Mouse (Mus musculus) kidney, embryonic 16.5 days (tissue): ENCODE measurements around the gene Itpr1. TPM values are rescaled to one million over a fixed set of nuclear protein-coding genes. Genes with fewer than 3 reads are reported as not detected.
A peak's percentile ranks its signal among the peaks of the same experiment; 100 is the strongest.

Experiments used
- ATAC-seq: fragments of 200-750 bp; cut with Nextera tagmentation; 2 replicates; pipeline ENCODE4 v1.8.0; 2017; ENCODE audit warnings: moderate TSS enrichment; ENCODE audit not compliant: low FRiP score, low TSS enrichment
- H3K27ac ChIP-seq: fragments of 300-500 bp; sonication (generic); 2 replicates; pipeline ENCODE4 v1.5.1; 2014; ENCODE audit warnings: low read length
- H3K27me3 ChIP-seq: fragments of 300-500 bp; sonication (generic); 2 replicates; pipeline ENCODE4 v1.6.1; 2014; ENCODE audit warnings: low read length, control low read depth, mixed read lengths; ENCODE audit not compliant: insufficient read depth
- H3K36me3 ChIP-seq: fragments of 300-500 bp; sonication (generic); 2 replicates; pipeline ENCODE4 v1.6.1; 2014; ENCODE audit warnings: low read length, control low read depth, mixed read lengths; ENCODE audit not compliant: insufficient read depth
- H3K4me1 ChIP-seq: fragments of 300-500 bp; sonication (generic); 2 replicates; pipeline ENCODE4 v1.6.1; 2014; ENCODE audit warnings: low read length, control low read depth, mixed read lengths; ENCODE audit not compliant: insufficient read depth
- H3K4me2 ChIP-seq: fragments of 300-500 bp; sonication (generic); replicated peaks from 2 replicates; pipeline ENCODE4 v1.6.1; 2014; ENCODE audit warnings: low read depth, low read length
- H3K4me3 ChIP-seq: fragments of 300-500 bp; sonication (generic); 2 replicates; pipeline ENCODE4 v1.5.1; 2014; ENCODE audit warnings: mild to moderate bottlenecking, low read length
- H3K9ac ChIP-seq: fragments of 300-500 bp; sonication (generic); replicated peaks from 2 replicates; pipeline ENCODE4 v1.6.1; 2014; ENCODE audit warnings: low read length
- H3K9me3 ChIP-seq: fragments of 300-500 bp; sonication (generic); 2 replicates; pipeline ENCODE4 v1.6.1; 2016; ENCODE audit warnings: low read length, control low read depth
- WGBS: fragments of 180-500 bp; shearing (Covaris S2); extraction: QIAGEN DNeasy Blood & Tissue Kit; methylation state at CpG from one replicate; pipeline ENCODE4 v1.1.7; 2014; 5-methylcytosine and 5-hydroxymethylcytosine counted together
- polyA plus RNA-seq: library from polyadenylated mRNA; unstranded; fragments of >200 nt; fragmentation: Nextera tagmentation; extraction: Ambion mirVana; gene quantifications from 2 replicates; pipeline ENCODE4 v1.2.1, GENCODE M21; 2015

Gene Itpr1
- polyA plus RNA-seq, 1 experiment from 2014 or later, result 24.6 TPM

- Histone ChIP-seq H3K4me3 (no peak overlapping the region), H3K27me3 (no peaks in the 10 kb centered on the region), H3K27ac (no peak overlapping the region), H3K9me3 (no peaks in the 10 kb centered on the region), H3K4me2 (no peak overlapping the region), H3K36me3 (peaks cover 20% of the 10 kb centered on the region; the same call in 1 of the 2 replicates), H3K9ac (no peak overlapping the region), H3K4me1 (peaks cover 23% of the 10 kb centered on the region)
- WGBS, result 51% methylated on average over 3 of the region's 3 CpGs
- ATAC-seq, result no peak
Measured at GRCm38 (mm10) chr6:108512097-108512496, 299.2 kb downstream of the Itpr1 start.

DNA sequence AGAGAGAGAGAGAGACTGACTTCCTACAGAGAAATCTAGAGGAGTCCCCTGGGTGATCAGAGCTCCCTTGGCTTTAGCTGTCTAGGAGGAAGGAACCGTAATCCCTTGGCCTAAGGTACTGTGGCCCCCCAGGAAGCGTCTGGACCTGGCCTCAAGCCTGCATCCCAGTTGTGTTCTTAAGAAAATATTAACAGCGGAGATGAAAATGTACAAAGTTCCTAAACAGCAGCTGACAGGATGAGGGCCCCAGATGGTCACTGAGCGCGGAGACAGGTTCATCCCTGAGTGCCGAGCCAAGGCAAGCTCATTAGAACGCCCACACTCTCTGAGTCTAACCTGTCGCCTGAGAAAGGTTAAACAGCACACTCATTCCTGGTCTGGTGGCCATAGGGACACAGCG, 300.1 kb downstream of the Itpr1 start:
- Histone ChIP-seq H3K4me1 (peaks cover 23% of the 10 kb centered on the region), H3K9ac (no peak overlapping the region), H3K4me2 (no peak overlapping the region), H3K36me3 (peaks cover 20% of the 10 kb centered on the region; the same call in 1 of the 2 replicates), H3K9me3 (no peaks in the 10 kb centered on the region), H3K27me3 (no peaks in the 10 kb centered on the region), H3K4me3 (no peak overlapping the region), H3K27ac (no peak overlapping the region)
- ATAC-seq, result peak; percentile 77
- 68% methylated on average over 9 of the region's 9 CpGs for WGBS

DNA sequence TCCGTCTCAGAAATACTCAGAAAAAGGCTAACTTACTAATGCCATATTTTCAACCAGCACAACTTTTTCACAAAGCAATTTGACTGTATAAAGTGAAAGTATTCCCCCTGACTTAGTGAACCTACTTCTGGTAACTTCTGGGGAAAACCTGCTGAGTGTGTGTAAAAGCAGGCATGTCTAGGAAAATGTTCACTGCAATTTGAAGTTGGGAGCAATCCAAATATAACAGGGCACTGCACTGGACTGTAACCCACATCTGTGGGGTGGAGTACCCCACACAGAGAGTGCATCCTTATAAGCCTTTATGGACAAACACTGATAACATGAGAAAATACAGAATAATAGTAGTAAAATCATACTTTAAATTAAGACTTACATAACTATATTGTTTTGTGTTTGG, 303.4 kb downstream of the Itpr1 start:
- H3K4me2 ChIP-seq, result no peak overlapping the region
- peaks cover 23% of the 10 kb centered on the region for H3K4me1 ChIP-seq
- ATAC-seq, result no peak
- peaks cover 28% of the 10 kb centered on the region for H3K36me3 ChIP-seq
- no peak overlapping the region for H3K9ac ChIP-seq
- 93% methylated on average over 1 of the region's 1 CpGs for WGBS
- H3K4me3 ChIP-seq, result no peak overlapping the region
- no peaks in the 10 kb centered on the region for H3K27me3 ChIP-seq
- H3K9me3 ChIP-seq, result no peaks in the 10 kb centered on the region
- no peak overlapping the region for H3K27ac ChIP-seq

DNA sequence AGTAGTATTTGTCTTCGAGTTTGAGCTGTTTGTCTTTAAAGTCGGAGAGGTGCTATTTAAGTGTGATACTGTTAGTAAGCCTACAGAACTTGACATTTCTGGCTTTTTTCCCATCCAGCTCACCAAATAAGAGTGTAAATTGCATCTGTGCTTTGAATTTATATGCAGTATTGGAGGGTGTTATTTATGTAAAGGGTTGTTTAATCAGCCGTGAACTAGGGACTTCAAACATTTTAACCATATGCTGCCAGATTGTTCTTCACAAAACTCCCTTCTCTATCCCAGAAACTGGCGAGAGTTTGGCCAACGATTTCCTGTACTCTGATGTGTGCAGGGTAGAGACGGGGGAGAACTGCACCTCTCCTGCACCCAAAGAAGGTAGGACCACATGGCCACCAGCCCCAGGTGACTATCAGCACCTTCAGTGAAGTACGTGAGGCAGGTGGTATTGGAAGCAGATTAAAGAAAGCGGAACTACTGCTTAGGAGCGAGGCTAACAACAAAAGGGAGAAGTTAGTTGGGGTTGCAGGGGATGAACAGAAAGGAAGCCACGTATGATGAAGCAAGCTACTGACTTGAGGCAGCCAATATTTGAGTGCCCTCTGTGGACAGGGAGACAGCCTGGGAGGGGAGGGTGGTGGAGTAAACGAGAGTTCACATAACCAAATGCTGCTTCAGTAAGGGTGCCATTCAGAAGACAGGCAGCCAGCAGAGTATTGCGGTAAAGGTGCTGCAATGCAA, 304.5 kb downstream of the Itpr1 start:
- Histone ChIP-seq H3K4me3 (no peak overlapping the region), H3K4me1 (peaks cover 17% of the 10 kb centered on the region), H3K9me3 (no peaks in the 10 kb centered on the region), H3K27me3 (no peaks in the 10 kb centered on the region), H3K4me2 (no peak overlapping the region), H3K27ac (no peak overlapping the region), H3K36me3 (peaks cover 28% of the 10 kb centered on the region), H3K9ac (no peak overlapping the region)
- no peak for ATAC-seq
- 58% methylated on average over 12 of the region's 12 CpGs for WGBS

DNA sequence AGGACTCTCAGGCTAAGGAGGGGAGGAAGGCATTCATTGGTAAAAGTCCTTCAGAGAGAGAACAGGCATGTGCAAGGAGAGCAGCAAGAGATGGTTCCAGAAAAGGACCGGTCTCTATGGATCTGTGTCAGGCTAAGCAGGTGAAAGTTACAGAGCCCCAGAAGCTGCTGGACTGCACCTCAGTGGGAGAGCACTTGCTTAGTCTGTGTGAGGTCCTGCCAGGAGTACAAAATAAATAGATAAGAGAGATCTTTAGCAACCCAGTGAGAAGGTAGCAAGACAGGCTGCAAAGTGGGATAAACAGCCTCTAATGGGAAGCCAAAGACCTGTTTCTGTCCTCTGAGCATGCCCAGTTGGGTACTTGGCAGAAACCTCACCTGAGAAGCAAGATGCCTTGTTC, 305.1 kb downstream of the Itpr1 start:
- peaks cover 29% of the 10 kb centered on the region for H3K36me3 ChIP-seq
- H3K9me3 ChIP-seq, result no peaks in the 10 kb centered on the region
- no peak overlapping the region for H3K4me2 ChIP-seq
- H3K4me3 ChIP-seq, result no peak overlapping the region
- no peak overlapping the region for H3K9ac ChIP-seq
- no peak overlapping the region for H3K27ac ChIP-seq
- WGBS, result 95% methylated on average over 1 of the region's 1 CpGs
- H3K27me3 ChIP-seq, result no peaks in the 10 kb centered on the region
- no peak for ATAC-seq
- peaks cover 11% of the 10 kb centered on the region for H3K4me1 ChIP-seq

- no peaks in the 10 kb centered on the region for H3K27me3 ChIP-seq
- H3K36me3 ChIP-seq, result peaks cover 30% of the 10 kb centered on the region
- no peak overlapping the region for H3K4me3 ChIP-seq
- H3K4me2 ChIP-seq, result no peak overlapping the region
- no peaks in the 10 kb centered on the region for H3K9me3 ChIP-seq
- H3K4me1 ChIP-seq, result peaks cover 9% of the 10 kb centered on the region; the same call in 1 of the 2 replicates
- no peak overlapping the region for H3K9ac ChIP-seq
- ATAC-seq, result no peak
- no peak overlapping the region for H3K27ac ChIP-seq
- 63% methylated on average over 14 of the region's 14 CpGs for WGBS
Measured at GRCm38 (mm10) chr6:108518552-108518951, 305.7 kb downstream of the Itpr1 start.

DNA sequence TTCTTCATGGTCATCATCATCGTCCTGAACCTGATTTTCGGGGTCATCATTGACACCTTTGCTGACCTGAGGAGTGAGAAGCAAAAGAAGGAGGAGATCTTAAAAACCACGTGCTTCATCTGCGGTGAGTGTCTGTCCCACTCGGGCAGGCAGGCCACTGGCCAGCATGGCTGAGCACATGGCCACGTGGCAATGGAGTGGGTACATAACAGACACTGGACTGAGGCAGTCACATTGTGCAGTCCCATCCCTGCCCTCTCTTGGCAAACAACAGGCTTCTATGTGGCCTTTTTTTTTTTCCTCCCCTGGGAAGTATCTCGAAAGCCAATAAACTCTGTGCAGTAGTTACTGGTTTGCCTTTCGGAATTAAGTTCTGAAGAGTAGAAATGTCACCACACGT, 306.4 kb downstream of the Itpr1 start:
- H3K36me3 ChIP-seq, result peaks cover 30% of the 10 kb centered on the region
- H3K9ac ChIP-seq, result no peak overlapping the region
- no peak overlapping the region for H3K27ac ChIP-seq
- 88% methylated on average over 9 of the region's 9 CpGs for WGBS
- H3K27me3 ChIP-seq, result no peaks in the 10 kb centered on the region
- no peaks in the 10 kb centered on the region for H3K9me3 ChIP-seq
- ATAC-seq, result no peak
- no peak overlapping the region for H3K4me3 ChIP-seq
- no peak overlapping the region for H3K4me2 ChIP-seq
- H3K4me1 ChIP-seq, result peaks cover 9% of the 10 kb centered on the region; the same call in 1 of the 2 replicates

- 89% methylated on average over 16 of the region's 16 CpGs for WGBS
- Histone ChIP-seq H3K4me1 (0 out of 2 replicates have a peak, but pooled peaks cover 5% of the 10 kb centered on the region), H3K27me3 (no peaks in the 10 kb centered on the region), H3K4me3 (no peak overlapping the region), H3K27ac (no peak overlapping the region), H3K36me3 (peaks cover 31% of the 10 kb centered on the region), H3K4me2 (no peak overlapping the region), H3K9ac (no peak overlapping the region), H3K9me3 (no peaks in the 10 kb centered on the region)
- peak; percentile 44; the same call in 1 of the 2 replicates for ATAC-seq
Measured at GRCm38 (mm10) chr6:108523956-108524616, 311.2 kb downstream of the Itpr1 start.

GRCm38 (mm10) chr6:108524617-108525010, 311.7 kb downstream of the Itpr1 start:
- WGBS, result 84% methylated on average over 10 of the region's 10 CpGs

DNA sequence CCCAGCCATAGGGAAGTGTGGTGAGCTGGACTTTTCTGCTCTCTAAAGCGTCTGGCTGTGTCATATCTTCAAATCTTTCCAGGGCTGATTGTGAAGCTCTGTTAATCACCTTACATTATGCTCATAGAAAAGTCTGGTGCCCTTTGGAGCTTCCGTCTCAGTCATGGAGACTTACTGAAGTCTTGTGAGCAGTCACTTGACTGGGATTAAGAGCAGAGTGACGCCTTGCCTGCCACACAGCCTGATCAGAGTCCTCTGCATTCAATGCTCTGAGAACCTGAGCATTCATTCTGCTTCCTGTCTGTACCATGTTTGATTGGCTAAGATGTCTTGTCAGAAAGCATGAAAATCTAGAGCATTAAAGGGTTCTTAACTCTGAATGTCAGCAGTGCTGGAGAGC, 314.7 kb downstream of the Itpr1 start:
- Histone ChIP-seq H3K27ac (no peak overlapping the region), H3K9ac (no peak overlapping the region), H3K27me3 (no peaks in the 10 kb centered on the region), H3K9me3 (no peaks in the 10 kb centered on the region), H3K4me2 (no peak overlapping the region), H3K36me3 (peaks cover 21% of the 10 kb centered on the region; the same call in 1 of the 2 replicates), H3K4me3 (no peak overlapping the region), H3K4me1 (peaks cover 24% of the 10 kb centered on the region)
- no peak for ATAC-seq
- WGBS, result 84% methylated on average over 3 of the region's 3 CpGs

More at GRCm38 (mm10) chr6:108524617-108525010, 311.7 kb downstream of the Itpr1 start:
- Histone ChIP-seq H3K9me3 (no peaks in the 10 kb centered on the region), H3K4me2 (no peak overlapping the region), H3K27me3 (no peaks in the 10 kb centered on the region), H3K9ac (no peak overlapping the region), H3K27ac (no peak overlapping the region; the same call in 1 of the 2 replicates), H3K36me3 (peaks cover 27% of the 10 kb centered on the region), H3K4me1 (0 out of 2 replicates have a peak, but pooled peaks cover 4% of the 10 kb centered on the region), H3K4me3 (no peak overlapping the region)
- ATAC-seq, result peak; percentile 46
